Mouse (Mus musculus): ENCODE data around the gene 1700024P04Rik.
"Not testable (repeated sequence)": the region's sequence is repeated elsewhere in the genome, so short reads cannot be mapped to it uniquely, and the experiment has no call there.

1700024P04Rik gene

GRCm38 (mm10) chr13:98984465-98984864 lies at the start of gene 1700024P04Rik:
Gene 1700024P04Rik (minus strand): TSS chr13:98984565.
- no peak for DNase-seq (ENCODE audit: low spot score in 2 of 2)

- no peak for DNase-seq (ENCODE audit: low spot score in 2 of 2)
Observed at GRCm38 (mm10) chr13:99031223-99032216, 47.2 kb upstream of the 1700024P04Rik start.

- no peak for DNase-seq (ENCODE audit: low spot score in 2 of 2)
Observed at GRCm38 (mm10) chr13:99030579-99031200, 46.3 kb upstream of the 1700024P04Rik start.

- no peak for DNase-seq (ENCODE audit: low spot score in 2 of 2)
Observed at GRCm38 (mm10) chr13:99025268-99025667, 40.9 kb upstream of the 1700024P04Rik start.

GRCm38 (mm10) chr13:99022036-99022435 lies 37.7 kb upstream of the 1700024P04Rik start:
- no peak for DNase-seq (ENCODE audit: low spot score in 2 of 2)

GRCm38 (mm10) chr13:99021181-99021580 lies 36.8 kb upstream of the 1700024P04Rik start:
- no peak for DNase-seq (ENCODE audit: low spot score in 2 of 2)

- no peak for DNase-seq (ENCODE audit: low spot score in 2 of 2)
Observed at GRCm38 (mm10) chr13:99019831-99020669, 35.7 kb upstream of the 1700024P04Rik start.

- no peak for DNase-seq (ENCODE audit: low spot score in 2 of 2)
Observed at GRCm38 (mm10) chr13:99018526-99019201, 34.3 kb upstream of the 1700024P04Rik start.

GRCm38 (mm10) chr13:99016696-99017095 lies 32.3 kb upstream of the 1700024P04Rik start:
- DNase-seq (ENCODE audit: low spot score in 2 of 2): no peak

GRCm38 (mm10) chr13:99012891-99013290 lies 28.5 kb upstream of the 1700024P04Rik start:
- no peak for DNase-seq (ENCODE audit: low spot score in 2 of 2)

- no peak for DNase-seq (ENCODE audit: low spot score in 2 of 2)
Observed at GRCm38 (mm10) chr13:99008013-99008412, 23.6 kb upstream of the 1700024P04Rik start.

- DNase-seq (ENCODE audit: low spot score in 2 of 2): no peak
Observed at GRCm38 (mm10) chr13:99006389-99007099, 22.2 kb upstream of the 1700024P04Rik start.

GRCm38 (mm10) chr13:99001652-99002051 lies 17.3 kb upstream of the 1700024P04Rik start:
- DNase-seq (ENCODE audit: low spot score in 2 of 2): not testable (repeated sequence)

GRCm38 (mm10) chr13:98997025-98997424 lies 12.7 kb upstream of the 1700024P04Rik start:
- DNase-seq (ENCODE audit: low spot score in 2 of 2): no peak

- DNase-seq (ENCODE audit: low spot score in 2 of 2): no peak
Observed at GRCm38 (mm10) chr13:98977070-98977785, 7.1 kb downstream of the 1700024P04Rik start.

- DNase-seq (ENCODE audit: low spot score in 2 of 2): not testable (repeated sequence)
Observed at GRCm38 (mm10) chr13:98976022-98976421, 8.3 kb downstream of the 1700024P04Rik start.

GRCm38 (mm10) chr13:98972090-98972489 lies 12.3 kb downstream of the 1700024P04Rik start:
- DNase-seq (ENCODE audit: low spot score in 2 of 2): no peak

- DNase-seq (ENCODE audit: low spot score in 2 of 2): no peak
Observed at GRCm38 (mm10) chr13:98971641-98972040, 12.7 kb downstream of the 1700024P04Rik start.

- no peak for DNase-seq (ENCODE audit: low spot score in 2 of 2)
Observed at GRCm38 (mm10) chr13:98968517-98968916, 15.8 kb downstream of the 1700024P04Rik start.

GRCm38 (mm10) chr13:98967942-98968341 lies 16.4 kb downstream of the 1700024P04Rik start:
- DNase-seq (ENCODE audit: low spot score in 2 of 2): no peak
